Mouse (Mus musculus): Measurements from ENCODE around the gene Snf8.

DNA sequence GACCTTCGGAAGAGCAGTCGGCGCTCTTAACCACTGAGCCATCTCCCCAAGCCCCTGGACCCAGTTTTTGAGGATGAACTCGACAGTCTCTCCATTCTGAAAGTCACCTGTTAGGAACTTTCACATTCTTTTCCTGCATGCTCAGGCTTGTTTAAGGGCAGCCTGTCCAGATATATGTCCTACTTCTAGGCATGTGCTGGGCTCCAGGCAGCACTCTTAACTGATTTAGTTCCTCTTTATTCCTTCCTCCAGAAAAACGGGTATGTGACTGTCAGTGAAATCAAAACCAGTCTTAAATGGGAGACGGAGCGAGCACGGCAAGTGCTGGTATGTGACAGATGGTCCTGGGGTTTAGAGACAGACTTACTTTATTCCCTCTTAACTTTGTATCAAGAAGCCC, 11.3 kb downstream of the Snf8 start:
- TF ChIP-seq KAT2A (IDR thresholded peaks at IDR 0.05; ENCODE audit: insufficient replicate concordance, low read length) (no peak), CTCF (conservative IDR thresholded peaks at IDR 0.05 in 1 of 2, IDR thresholded peaks at IDR 0.05 in 1 of 2; ENCODE audit: low read depth in 2 of 2, low read length in 2 of 2) (no peak), TBP (conservative IDR thresholded peaks at IDR 0.05; ENCODE audit: low read depth, low read length) (no peak), POLR2A (IDR thresholded peaks at IDR 0.05; ENCODE audit: low read depth, low read length) (no peak), EP300 (IDR thresholded peaks at IDR 0.05; ENCODE audit: low read length) (no peak), UBTF (IDR thresholded peaks at IDR 0.05; ENCODE audit: low read depth, low read length) (no peak), CHD1 (IDR thresholded peaks at IDR 0.05; ENCODE audit: low read depth, low read length) (0 out of 2 replicates have a peak, but pooled peaks have one; percentile 51), BHLHE40 (IDR thresholded peaks at IDR 0.05; ENCODE audit: low read depth, low read length) (peak; percentile 52; the same call in 1 of the 2 replicates), MAZ (IDR thresholded peaks at IDR 0.05; ENCODE audit: low read depth, low read length) (no peak), IRF4 (IDR thresholded peaks at IDR 0.05; ENCODE audit: low read depth, low read length) (no peak)
